Mouse (Mus musculus) spleen, adult 2 months (tissue): Measurements from ENCODE around the gene Psmb1. TPM values are rescaled to one million over a fixed set of nuclear protein-coding genes. Genes with fewer than 3 reads are reported as not detected.

Experiments used
- DNase-seq, 2 experiments: peaks; one replicate each; pipeline versions ENCODE4 v3.0.0 to v3.0.0-alpha.2; 2012 to 2021; ENCODE audit warnings: low spot score in 2 of 2, low read depth in 1 of 2
- H3K27ac ChIP-seq: fragments of 200-500 bp; 2 replicates; pipeline ENCODE4 v1.5.1; 2012; ENCODE audit warnings: low read length, inconsistent platforms; ENCODE audit not compliant: insufficient read depth
- H3K27me3 ChIP-seq: fragments of 200-500 bp; 2 replicates; pipeline ENCODE4 v1.6.1; 2012; ENCODE audit warnings: mild to moderate bottlenecking, moderate library complexity, low read length, inconsistent platforms; ENCODE audit not compliant: control insufficient read depth, insufficient read depth
- H3K36me3 ChIP-seq: fragments of 200-500 bp; 2 replicates; pipeline ENCODE4 v1.6.1; 2012; ENCODE audit warnings: mild to moderate bottlenecking, low read length, inconsistent platforms; ENCODE audit not compliant: control insufficient read depth, insufficient read depth
- H3K4me1 ChIP-seq: fragments of 200-500 bp; 2 replicates; pipeline ENCODE4 v1.6.1; 2011; ENCODE audit warnings: inconsistent platforms; ENCODE audit not compliant: control insufficient read depth, insufficient read depth, insufficient read length
- H3K4me3 ChIP-seq: fragments of 200-500 bp; 2 replicates; pipeline ENCODE4 v1.5.1; 2011; ENCODE audit warnings: mild to moderate bottlenecking, inconsistent platforms; ENCODE audit not compliant: insufficient read depth, insufficient read length; ENCODE audit errors: extremely low read depth
- CTCF ChIP-seq: fragments of 200-500 bp; IDR thresholded peaks from 2 replicates; pipeline ENCODE4 v1.5.1; 2011; ENCODE audit warnings: mild to moderate bottlenecking, inconsistent platforms; ENCODE audit not compliant: insufficient read depth, insufficient read length, insufficient replicate concordance; ENCODE audit errors: extremely low read depth
- POLR2A ChIP-seq: fragments of 200-500 bp; IDR thresholded peaks from 2 replicates; pipeline ENCODE4 v1.6.1; 2011; ENCODE audit warnings: low read depth, low read length, inconsistent platforms
- WGBS: fragments of 180-500 bp; shearing (Covaris S2); methylation state at CpG from one replicate; pipeline ENCODE4 v1.1.7; 2018; 5-methylcytosine and 5-hydroxymethylcytosine counted together
- polyA plus RNA-seq: library from polyadenylated mRNA; depleted of rRNA; stranded (reverse); fragments of >200 nt; gene quantifications from 2 replicates; pipeline ENCODE4 v1.2.3, GENCODE M21; 2012

Gene Psmb1
- polyA plus RNA-seq, 1 experiment = 38.3 TPM

DNA sequence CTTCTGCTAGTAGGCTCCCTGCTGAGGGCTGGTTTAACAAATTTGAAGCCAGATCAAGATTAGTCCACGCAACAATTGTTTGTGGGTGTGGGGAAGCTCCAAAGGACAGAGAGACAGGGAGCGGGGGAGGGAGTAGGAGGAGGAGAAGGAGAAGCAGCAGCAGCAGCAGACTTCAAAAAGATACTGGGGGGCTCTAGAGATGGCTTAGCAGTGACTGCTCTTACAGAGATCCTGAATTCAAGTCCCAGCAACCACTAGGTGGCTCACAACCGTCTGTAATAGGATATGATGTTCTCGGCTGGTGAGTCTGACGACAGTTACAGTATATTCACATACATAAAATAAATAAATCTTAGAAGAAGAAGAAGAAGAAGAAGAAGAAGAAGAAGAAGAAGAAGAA lies 30.6 kb upstream of the Psmb1 start:
- Histone ChIP-seq H3K4me1 (peaks cover 8% of the 10 kb centered on the region), H3K27me3 (no peaks in the 10 kb centered on the region), H3K27ac (no peak overlapping the region), H3K36me3 (no peaks in the 10 kb centered on the region), H3K4me3 (no peak overlapping the region)
- WGBS = 35% methylated on average over 5 of the region's 5 CpGs
- no peak for TF ChIP-seq POLR2A
- TF ChIP-seq CTCF = 0 out of 2 replicates have a peak, but pooled peaks have one; percentile 12
- DNase-seq = peak; percentile 40 to 53

DNA sequence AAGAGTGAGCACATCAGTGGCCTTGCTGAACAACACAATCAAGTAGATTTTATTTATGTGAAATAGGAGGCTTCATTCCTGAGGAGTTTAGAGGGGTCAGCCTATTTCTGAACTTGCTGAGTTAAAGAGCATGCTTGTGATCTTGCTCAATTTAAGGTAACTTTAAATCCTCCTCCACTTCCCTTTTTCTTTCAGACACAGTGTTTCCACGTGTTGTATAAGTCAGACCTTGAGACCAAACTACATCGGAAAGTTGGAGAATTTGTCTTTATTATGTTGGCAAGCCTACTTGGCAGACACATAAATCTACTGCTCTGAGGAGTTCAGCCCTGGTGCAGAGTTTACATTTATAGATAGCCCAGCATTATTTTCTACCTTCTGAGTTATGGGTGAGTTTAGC lies 29.3 kb upstream of the Psmb1 start:
- Histone ChIP-seq H3K27ac (no peak overlapping the region), H3K4me1 (peaks cover 8% of the 10 kb centered on the region), H3K36me3 (peaks cover 9% of the 10 kb centered on the region), H3K27me3 (no peaks in the 10 kb centered on the region), H3K4me3 (no peak overlapping the region)
- TF ChIP-seq POLR2A = no peak
- no peak for TF ChIP-seq CTCF
- WGBS = 24% methylated on average over 2 of the region's 2 CpGs
- DNase-seq = no peak

DNA sequence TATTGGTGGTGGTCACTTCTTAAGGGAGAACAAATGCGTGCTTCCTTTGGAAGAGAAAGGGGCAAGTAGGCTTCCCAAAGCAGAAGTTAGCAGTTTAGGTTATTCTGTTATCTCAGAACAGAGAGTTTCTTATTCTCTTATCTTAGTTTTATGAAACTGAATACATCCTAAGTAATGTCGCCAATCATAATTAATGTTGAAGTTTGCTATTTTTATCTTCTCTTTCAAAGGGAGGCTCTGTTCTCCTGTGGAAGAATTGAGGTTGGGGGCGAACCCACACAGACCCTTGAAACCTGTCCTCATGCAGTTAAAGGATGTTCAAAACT lies 28.2 kb upstream of the Psmb1 start:
- peaks cover 8% of the 10 kb centered on the region for H3K4me1 ChIP-seq
- peak overlapping the region; percentile 20; the same call in 1 of the 2 replicates for H3K4me3 ChIP-seq
- no peak for TF ChIP-seq POLR2A
- TF ChIP-seq CTCF = no peak
- WGBS = 23% methylated on average over 3 of the region's 3 CpGs
- DNase-seq = no peak
- H3K36me3 ChIP-seq = peaks cover 14% of the 10 kb centered on the region
- no peaks in the 10 kb centered on the region for H3K27me3 ChIP-seq
- 0 out of 2 replicates have a peak overlapping the region, but pooled peaks have one; percentile 9 for H3K27ac ChIP-seq

DNA sequence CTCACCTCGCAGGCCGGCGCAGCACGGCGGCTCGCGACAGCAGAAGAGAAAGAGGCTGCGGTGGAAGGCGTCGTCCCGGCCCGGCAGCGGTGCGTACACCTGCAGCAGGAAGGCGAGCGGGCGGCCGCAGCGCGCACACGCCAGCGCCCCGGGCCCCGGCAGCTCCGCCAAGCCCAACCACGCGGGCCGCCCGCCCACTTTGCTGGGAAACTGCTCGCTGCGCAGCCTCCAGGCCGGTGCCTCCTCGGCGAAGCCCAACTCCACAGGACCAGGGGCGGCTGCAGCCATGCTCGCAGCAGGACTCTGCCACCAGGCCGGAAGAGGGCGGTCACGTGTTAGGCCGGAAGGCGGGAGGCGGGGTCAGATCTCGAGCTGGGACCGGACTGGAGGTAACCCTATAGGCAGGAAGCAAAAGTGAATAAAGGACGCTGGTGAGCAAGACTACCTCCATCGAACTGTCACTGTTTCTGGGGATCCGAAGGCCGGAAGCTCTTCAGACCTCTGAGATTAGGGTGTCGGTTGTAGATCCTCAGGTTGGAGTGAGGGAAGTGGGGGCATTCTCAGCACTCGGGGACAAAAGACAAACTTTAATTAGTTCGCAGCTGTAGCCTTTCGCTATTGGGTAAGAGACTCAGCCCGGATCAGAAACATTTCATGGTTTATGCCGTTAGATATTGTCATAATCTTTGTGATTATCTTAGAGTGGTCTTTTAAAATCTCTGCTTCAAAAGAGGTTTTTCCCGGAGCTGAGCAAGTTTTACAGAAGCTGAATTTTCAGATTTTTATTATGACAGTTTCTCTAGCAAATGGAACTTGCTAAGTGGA lies 27.6 kb upstream of the Psmb1 start, which contains the start of gene Pdcd2:
Gene Pdcd2, minus strand, starts transcription at position 316 of the 825 bp plus-strand sequence.
- H3K27me3 ChIP-seq = no peaks in the 10 kb centered on the region
- H3K4me1 ChIP-seq = peaks cover 8% of the 10 kb centered on the region
- peaks cover 18% of the 10 kb centered on the region for H3K36me3 ChIP-seq
- peak within 1 kb of the TSS; percentile 89 for H3K27ac ChIP-seq
- H3K4me3 ChIP-seq = peak within 1 kb of the TSS; percentile 73
- DNase-seq = peak; percentile 83 to 97
- WGBS = under 1% methylated on average over 54 of the region's 55 CpGs
- TF ChIP-seq CTCF = 0 out of 2 replicates have a peak, but pooled peaks have one; percentile 3
- TF ChIP-seq POLR2A = peak; percentile 84

DNA sequence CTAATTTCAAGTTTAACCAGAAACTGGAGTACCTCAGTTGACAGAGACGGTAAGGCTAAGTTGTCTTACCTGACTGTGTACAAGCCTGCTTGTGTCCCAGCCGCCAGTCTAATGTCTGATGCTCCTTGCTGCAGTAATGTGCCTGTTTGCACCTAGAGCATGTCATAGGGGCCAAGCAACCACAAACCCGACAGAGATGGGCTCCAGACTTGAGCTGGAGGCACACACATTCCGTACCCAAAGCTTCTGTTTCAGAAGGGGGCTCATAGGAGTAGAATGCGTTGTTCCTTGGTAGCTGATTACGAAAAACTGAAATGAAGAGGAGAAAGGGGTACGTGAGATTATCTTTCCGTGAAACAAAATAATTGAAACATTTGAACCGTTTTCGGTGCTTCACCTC lies 26.8 kb upstream of the Psmb1 start:
- peak overlapping the region; percentile 73 for H3K4me3 ChIP-seq

DNA sequence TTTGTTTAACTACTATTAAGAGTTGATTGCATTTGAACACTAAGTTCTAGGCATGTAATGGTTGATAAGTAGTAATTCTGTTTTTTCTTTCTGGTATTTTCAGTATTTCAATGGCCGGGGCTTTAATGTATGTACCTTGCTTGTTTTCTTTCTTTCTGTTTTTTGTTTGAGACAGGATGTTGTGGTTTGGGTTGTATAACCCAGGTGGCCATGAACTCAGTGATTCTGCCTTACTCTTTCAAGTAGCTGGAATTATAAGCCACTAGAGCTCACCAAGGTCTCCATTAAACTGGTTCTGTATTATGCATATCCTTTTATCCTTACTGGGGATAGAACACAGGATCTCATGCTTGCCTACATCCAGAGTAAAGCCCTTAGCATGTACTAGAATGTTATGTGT lies 19.2 kb upstream of the Psmb1 start:
- Histone ChIP-seq H3K36me3 (peaks cover 50% of the 10 kb centered on the region), H3K27me3 (no peaks in the 10 kb centered on the region), H3K27ac (no peak overlapping the region), H3K4me1 (no peaks in the 10 kb centered on the region), H3K4me3 (no peak overlapping the region)
- 76% methylated on average over 1 of the region's 1 CpGs for WGBS
- no peak for TF ChIP-seq POLR2A
- TF ChIP-seq CTCF = no peak
- DNase-seq = no peak

More for the DNA sequence above, 26.8 kb upstream of the Psmb1 start:
- Histone ChIP-seq H3K36me3 (peaks cover 21% of the 10 kb centered on the region), H3K27me3 (no peaks in the 10 kb centered on the region), H3K27ac (no peak overlapping the region), H3K4me1 (peaks cover 8% of the 10 kb centered on the region)
- no peak for DNase-seq
- 20% methylated on average over 10 of the region's 10 CpGs for WGBS
- TF ChIP-seq CTCF = no peak
- no peak for TF ChIP-seq POLR2A

DNA sequence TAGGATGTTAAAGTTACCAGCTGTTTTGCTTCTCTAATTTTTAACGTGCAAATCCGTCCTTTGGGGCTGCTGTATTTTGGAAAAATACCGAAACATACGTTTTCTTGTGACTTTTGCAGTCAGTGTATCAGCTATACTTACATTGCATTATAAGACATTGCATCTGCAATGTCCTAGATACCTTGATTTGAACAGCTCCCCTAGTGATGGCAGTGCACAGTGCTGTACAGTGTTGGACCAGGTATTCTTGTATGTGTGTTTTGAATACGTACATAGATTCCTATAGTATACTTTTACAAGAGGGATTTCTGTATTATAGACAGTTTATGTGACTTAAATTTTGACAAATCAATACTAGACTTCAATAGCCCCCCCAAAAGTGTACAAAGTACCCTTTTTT lies 18.6 kb upstream of the Psmb1 start:
- Histone ChIP-seq H3K27me3 (no peaks in the 10 kb centered on the region), H3K4me1 (no peaks in the 10 kb centered on the region), H3K4me3 (no peak overlapping the region), H3K36me3 (peaks cover 50% of the 10 kb centered on the region), H3K27ac (no peak overlapping the region)
- WGBS = 91% methylated on average over 5 of the region's 5 CpGs
- no peak for DNase-seq
- TF ChIP-seq CTCF = no peak
- TF ChIP-seq POLR2A = no peak
